Mouse (Mus musculus) ES-Bruce4 (cell line): Measurements from ENCODE around the gene Ahsa2. TPM values are rescaled to one million over a fixed set of nuclear protein-coding genes. Genes with fewer than 3 reads are reported as not detected.
"Not testable (repeated sequence)": the region's sequence is repeated elsewhere in the genome, so short reads cannot be mapped to it uniquely, and the experiment has no call there.

ENCODE experiments used
- H3K27ac ChIP-seq: 2 replicates; pipeline ENCODE4 v1.5.1; 2012; ENCODE audit warnings: low read length, inconsistent platforms; ENCODE audit not compliant: insufficient read depth
- H3K27me3 ChIP-seq: 2 replicates; pipeline ENCODE4 v1.6.1; 2012; ENCODE audit warnings: mild to moderate bottlenecking, low read length, inconsistent platforms; ENCODE audit not compliant: control insufficient read depth, poor library complexity, insufficient read depth, severe bottlenecking
- H3K36me3 ChIP-seq: 2 replicates; pipeline ENCODE4 v1.6.1; 2012; ENCODE audit warnings: inconsistent platforms, mild to moderate bottlenecking, low read length, moderate library complexity; ENCODE audit not compliant: control insufficient read depth, poor library complexity, insufficient read depth, severe bottlenecking
- H3K4me1 ChIP-seq: one replicate; pipeline ENCODE4 v1.8.1; 2011; ENCODE audit warnings: low read length; ENCODE audit not compliant: control insufficient read depth, insufficient read depth
- H3K4me3 ChIP-seq: 2 replicates; pipeline ENCODE4 v1.5.1; 2011; ENCODE audit warnings: low read depth, mild to moderate bottlenecking, low read length
- H3K9ac ChIP-seq: 2 replicates; pipeline ENCODE4 v1.6.1; 2012; ENCODE audit warnings: low read depth, mild to moderate bottlenecking, inconsistent platforms; ENCODE audit not compliant: poor library complexity, severe bottlenecking
- H3K9me3 ChIP-seq: replicated peaks from 2 replicates; pipeline ENCODE4 v1.6.1; 2012; ENCODE audit warnings: mild to moderate bottlenecking, low read length, inconsistent platforms; ENCODE audit not compliant: control insufficient read depth, poor library complexity, insufficient read depth, severe bottlenecking
- CTCF ChIP-seq: IDR thresholded peaks from one replicate; pipeline ENCODE4 v1.8.1; 2011; ENCODE audit warnings: low read depth, low read length
- EP300 ChIP-seq: IDR thresholded peaks from 2 replicates; pipeline ENCODE4 v1.6.1; 2011; ENCODE audit warnings: low read depth, low read length; ENCODE audit not compliant: insufficient read depth
- POLR2A ChIP-seq: IDR thresholded peaks from one replicate; pipeline ENCODE4 v1.8.1; 2011; ENCODE audit warnings: low read length; ENCODE audit not compliant: insufficient read depth
- polyA plus RNA-seq: library from polyadenylated mRNA; stranded (reverse); fragments of >200 nt; gene quantifications from 2 replicates; pipeline ENCODE4 v1.2.4, GENCODE M21; 2011; ENCODE audit warnings: low read depth; ENCODE audit not compliant: missing spikeins, insufficient read depth, insufficient read length

The Ahsa2 gene
- polyA plus RNA-seq, 1 experiment = 49.1 TPM

- TF ChIP-seq CTCF (no peak), EP300 (no peak), POLR2A (no peak)
- H3K9me3 ChIP-seq = no peaks in the 10 kb centered on the region
- H3K27ac ChIP-seq = no peak overlapping the region
- H3K36me3 ChIP-seq = peaks cover 76% of the 10 kb centered on the region
- H3K4me1 ChIP-seq = no peaks in the 10 kb centered on the region
- no peaks in the 10 kb centered on the region for H3K27me3 ChIP-seq
- no peak overlapping the region for H3K9ac ChIP-seq
- no peak overlapping the region for H3K4me3 ChIP-seq
Measured at GRCm38 (mm10) chr11:23489955-23490354, 7.9 kb downstream of the Ahsa2 start.

GRCm38 (mm10) chr11:23465862-23466261, 32.0 kb downstream of the Ahsa2 start:
- H3K4me3 ChIP-seq, H3K27ac ChIP-seq, H3K9me3 ChIP-seq, H3K27me3 ChIP-seq, H3K9ac ChIP-seq, H3K4me1 ChIP-seq: not testable (repeated sequence)
- peaks cover 30% of the 10 kb centered on the region for H3K36me3 ChIP-seq

Other genes with a start within 250 kb of the Ahsa2 start
- gene Xpo1, start 242.0 kb downstream of the Ahsa2 start, polyA plus RNA-seq = 442 and 451 TPM in 2 replicates
- 107 and 110 TPM in 2 replicates for gene Usp34, start 191.1 kb downstream of the Ahsa2 start, polyA plus RNA-seq
- gene 1700093K21Rik, start 23.1 kb upstream of the Ahsa2 start, polyA plus RNA-seq = 0.64 TPM in 1 of 2 replicates, not detected in the other
- 22.4 and 22.8 TPM in 2 replicates for gene 0610010F05Rik, start 135.6 kb upstream of the Ahsa2 start, polyA plus RNA-seq
- gene Pus10, start 167.6 kb upstream of the Ahsa2 start, polyA plus RNA-seq = 62.5 and 72.8 TPM in 2 replicates
- 48.9 and 63.0 TPM in 2 replicates for gene Pex13, start 167.9 kb upstream of the Ahsa2 start, polyA plus RNA-seq